Mouse (Mus musculus) G1E (cell line): Measurements from ENCODE around the gene C1qtnf4.

Source experiments
- CTCF ChIP-seq: IDR thresholded peaks from 2 replicates; pipeline ENCODE4 v1.5.1; 2012; ENCODE audit warnings: low read depth, low read length, inconsistent platforms, mixed read lengths
- GATA1 ChIP-seq: IDR thresholded peaks from 2 replicates; pipeline ENCODE4 v1.6.1; 2012; ENCODE audit warnings: borderline replicate concordance, low read length, inconsistent platforms, mixed read lengths
- POLR2AphosphoS5 ChIP-seq: IDR thresholded peaks from 2 replicates; pipeline ENCODE4 v1.6.1; 2012; ENCODE audit warnings: low read depth, low read length, inconsistent platforms; ENCODE audit not compliant: insufficient replicate concordance
- TAL1 ChIP-seq: conservative IDR thresholded peaks from 2 replicates; pipeline ENCODE4 v1.6.1; 2012; ENCODE audit warnings: low read depth, low read length, inconsistent platforms, mixed read lengths

DNA sequence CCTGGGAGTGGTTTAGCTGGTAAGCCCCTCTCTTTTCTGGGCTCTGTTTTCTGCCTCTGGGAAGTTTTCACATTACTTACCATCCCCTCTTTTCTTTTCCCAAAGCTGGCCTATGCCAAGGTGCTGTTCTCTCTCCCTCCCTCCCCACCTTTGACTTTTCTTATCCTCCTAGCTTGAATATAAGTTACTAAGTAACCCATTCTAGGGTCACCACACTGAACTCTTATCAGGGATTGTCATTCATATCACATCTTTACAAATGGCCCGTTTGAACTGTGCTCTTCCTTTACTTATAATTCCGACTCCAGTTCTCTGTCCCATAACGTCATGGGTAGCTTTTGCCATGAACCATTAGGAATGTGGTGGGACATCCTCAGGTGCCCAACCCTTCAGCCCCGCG lies 40.4 kb upstream of the C1qtnf4 start:
- TF ChIP-seq CTCF (no peak), GATA1 (no peak), TAL1 (no peak), POLR2AphosphoS5 (no peak)
